Mouse (Mus musculus) CH12.LX (cell line): Measurements from ENCODE around the gene Gna12. TPM values are rescaled to one million over a fixed set of nuclear protein-coding genes. Genes with fewer than 3 reads are reported as not detected.

ENCODE experiments used
- DNase-seq: peaks from one replicate; pipeline ENCODE4 v3.0.0-alpha.2; 2013; ENCODE audit errors: extremely low read depth
- H3K27ac ChIP-seq: 2 replicates; pipeline ENCODE4 v1.5.1; 2012; ENCODE audit warnings: low read depth, mild to moderate bottlenecking, control low read depth, moderate library complexity; ENCODE audit not compliant: insufficient read depth
- H3K27me3 ChIP-seq: replicated peaks from 2 replicates; pipeline ENCODE3; 2012; ENCODE audit warnings: inconsistent platforms
- H3K36me3 ChIP-seq, 2 experiments: replicated peaks in 1 of 2; 2 replicates each; pipeline versions ENCODE3 to v1.6.1; 2012; ENCODE audit warnings: inconsistent platforms in 1 of 2, low read length in 1 of 2, mild to moderate bottlenecking in 1 of 2, mixed read lengths in 1 of 2, moderate library complexity in 1 of 2; ENCODE audit not compliant: control insufficient read depth in 1 of 2, insufficient read depth in 1 of 2
- H3K4me1 ChIP-seq, 2 experiments: 2 replicates each; pipeline ENCODE4 v1.6.1; 2012; ENCODE audit warnings: inconsistent platforms in 1 of 2, moderate library complexity in 1 of 2; ENCODE audit not compliant: insufficient read depth in 2 of 2, control insufficient read depth in 1 of 2
- H3K4me2 ChIP-seq: 2 replicates; pipeline ENCODE4 v1.6.1; 2012; ENCODE audit warnings: low read depth, mild to moderate bottlenecking, control low read depth; ENCODE audit not compliant: poor library complexity, insufficient read depth, severe bottlenecking
- H3K4me3 ChIP-seq, 3 experiments: fragments of 150-350 bp in 1 of 3; sonication (generic) in 1 of 3; replicated peaks in 1 of 3; 2 replicates each; pipeline versions ENCODE3 to v1.5.1; 2011 to 2012; ENCODE audit warnings: low read depth in 2 of 3, low read length in 2 of 3, mild to moderate bottlenecking in 2 of 3, moderate library complexity in 2 of 3, control low read depth in 1 of 3, improper control_type of control experiment in 1 of 3, inconsistent platforms in 1 of 3, mixed read lengths in 1 of 3; ENCODE audit not compliant: poor library complexity in 1 of 3
- H3K79me2 ChIP-seq: replicated peaks from 2 replicates; pipeline ENCODE4 v1.6.1; 2012; ENCODE audit warnings: mild to moderate bottlenecking, moderate library complexity; ENCODE audit not compliant: control insufficient read depth, poor library complexity, insufficient read depth, severe bottlenecking; ENCODE audit errors: extremely low read depth
- H3K9ac ChIP-seq: 2 replicates; pipeline ENCODE4 v1.6.1; 2012; ENCODE audit warnings: low read depth, mild to moderate bottlenecking, control low read depth, moderate library complexity; ENCODE audit not compliant: insufficient read depth
- H3K9me3 ChIP-seq: replicated peaks from 2 replicates; pipeline ENCODE3; 2012; ENCODE audit warnings: low read length, inconsistent platforms, mixed read lengths
- BHLHE40 ChIP-seq: IDR thresholded peaks from 2 replicates; pipeline ENCODE4 v1.6.1; 2011; ENCODE audit warnings: mild to moderate bottlenecking, low read depth, low read length, improper control_type of control experiment
- CHD1 ChIP-seq: IDR thresholded peaks from 2 replicates; pipeline ENCODE4 v1.6.1; 2012; ENCODE audit warnings: low read depth, low read length, improper control_type of control experiment, inconsistent platforms
- E2F4 ChIP-seq: IDR thresholded peaks from 2 replicates; pipeline ENCODE4 v1.6.1; 2011; ENCODE audit warnings: low read depth, low read length, improper control_type of control experiment; ENCODE audit not compliant: insufficient replicate concordance
- EP300 ChIP-seq: IDR thresholded peaks from 2 replicates; pipeline ENCODE4 v1.6.1; 2011; ENCODE audit warnings: low read length, improper control_type of control experiment
- ETS1 ChIP-seq: conservative IDR thresholded peaks from 2 replicates; pipeline ENCODE4 v1.6.1; 2012; ENCODE audit warnings: low read depth, mild to moderate bottlenecking, inconsistent platforms, low read length, improper control_type of control experiment, moderate library complexity
- GABPA ChIP-seq: IDR thresholded peaks from 2 replicates; pipeline ENCODE4 v1.6.1; 2012; ENCODE audit warnings: low read depth, low read length, improper control_type of control experiment, inconsistent platforms; ENCODE audit not compliant: insufficient replicate concordance
- HCFC1 ChIP-seq: IDR thresholded peaks from 2 replicates; pipeline ENCODE4 v1.6.1; 2012; ENCODE audit warnings: low read depth, mild to moderate bottlenecking, inconsistent platforms, low read length, improper control_type of control experiment
- IRF4 ChIP-seq: IDR thresholded peaks from 2 replicates; pipeline ENCODE4 v1.6.1; 2014; ENCODE audit warnings: low read depth, mild to moderate bottlenecking, inconsistent platforms, low read length, improper control_type of control experiment
- JUND ChIP-seq: conservative IDR thresholded peaks from 2 replicates; pipeline ENCODE4 v1.6.1; 2011; ENCODE audit warnings: low read depth, low read length, improper control_type of control experiment
- KAT2A ChIP-seq: IDR thresholded peaks from 2 replicates; pipeline ENCODE4 v1.6.1; 2012; ENCODE audit warnings: low read length, improper control_type of control experiment, inconsistent platforms; ENCODE audit not compliant: insufficient replicate concordance
- MAX ChIP-seq: IDR thresholded peaks from 2 replicates; pipeline ENCODE4 v1.6.1; 2011; ENCODE audit warnings: low read length, improper control_type of control experiment
- MAZ ChIP-seq: IDR thresholded peaks from 2 replicates; pipeline ENCODE4 v1.6.1; 2012; ENCODE audit warnings: low read depth, mild to moderate bottlenecking, inconsistent platforms, low read length, improper control_type of control experiment, moderate library complexity
- MEF2A ChIP-seq: IDR thresholded peaks from 2 replicates; pipeline ENCODE4 v1.6.1; 2014; ENCODE audit warnings: low read depth, mild to moderate bottlenecking, inconsistent platforms, low read length, improper control_type of control experiment, borderline replicate concordance
- MYC ChIP-seq: IDR thresholded peaks from 2 replicates; pipeline ENCODE4 v1.6.1; 2011; ENCODE audit warnings: low read depth, mild to moderate bottlenecking, improper control_type of control experiment, low read length
- NELFE ChIP-seq: IDR thresholded peaks from 2 replicates; pipeline ENCODE4 v1.6.1; 2011; ENCODE audit warnings: low read depth, low read length, improper control_type of control experiment
- PAX5 ChIP-seq: IDR thresholded peaks from 2 replicates; pipeline ENCODE4 v1.6.1; 2012; ENCODE audit warnings: low read length, inconsistent platforms, mixed read lengths
- RCOR1 ChIP-seq: conservative IDR thresholded peaks from 2 replicates; pipeline ENCODE4 v1.6.1; 2012; ENCODE audit warnings: low read depth, mild to moderate bottlenecking, inconsistent platforms, low read length, improper control_type of control experiment
- SIN3A ChIP-seq: IDR thresholded peaks from 2 replicates; pipeline ENCODE4 v1.6.1; 2012; ENCODE audit warnings: low read length, improper control_type of control experiment, inconsistent platforms
- SMC3 ChIP-seq: IDR thresholded peaks from 2 replicates; pipeline ENCODE4 v1.6.1; 2011; ENCODE audit warnings: low read depth, low read length, improper control_type of control experiment
- USF1 ChIP-seq: IDR thresholded peaks from 2 replicates; pipeline ENCODE4 v1.6.1; 2014; ENCODE audit warnings: low read depth, mild to moderate bottlenecking, inconsistent platforms, low read length, improper control_type of control experiment
- USF2 ChIP-seq: conservative IDR thresholded peaks from 2 replicates; pipeline ENCODE4 v1.6.1; 2011; ENCODE audit warnings: low read depth, low read length, improper control_type of control experiment
- ZMIZ1 ChIP-seq: IDR thresholded peaks from 2 replicates; pipeline ENCODE4 v1.6.1; 2012; ENCODE audit warnings: low read depth, mild to moderate bottlenecking, inconsistent platforms, low read length, improper control_type of control experiment
- ZNF384 ChIP-seq: IDR thresholded peaks from 2 replicates; pipeline ENCODE4 v1.6.1; 2012; ENCODE audit warnings: low read depth, low read length, improper control_type of control experiment, inconsistent platforms
- dilution Hi-C: fragments of 300-500 bp; cut with MboI; formaldehyde crosslinking; loops from 2 replicates; pipeline ENCODE4 v1.14.3; 2020; ENCODE audit warnings: low sequenced_read_pairs; ENCODE audit not compliant: extremely low pct_unique_long_range_greater_than_20kb, extremely low pct_ligation_motif_present
- in situ Hi-C: fragments of 300-500 bp; cut with MboI; formaldehyde crosslinking; loops from 3 replicates; pipeline ENCODE4 v1.14.3; 2019; ENCODE audit warnings: low sequenced_read_pairs, low pct_ligation_motif_present, low pct_unique_long_range_greater_than_20kb, mixed read lengths
- polyA plus RNA-seq: library from polyadenylated mRNA; unstranded; fragments of >175 nt; gene quantifications from 2 replicates; pipeline ENCODE4 v1.2.1, GENCODE M21; 2012; ENCODE audit warnings: low read depth; ENCODE audit not compliant: insufficient read length
- total RNA-seq, 2 experiments: library from RNA; depleted of rRNA; stranded (reverse); fragments of 300-350 nt in 1 of 2; fragments of >200 nt in 1 of 2; gene quantifications; 2 replicates each; pipeline ENCODE4 v1.2.3; 2012 to 2014

Gna12 gene
- total and polyA plus RNA-seq, 3 experiments, result 11.5 to 15.8 (median 15.4) TPM

DNA sequence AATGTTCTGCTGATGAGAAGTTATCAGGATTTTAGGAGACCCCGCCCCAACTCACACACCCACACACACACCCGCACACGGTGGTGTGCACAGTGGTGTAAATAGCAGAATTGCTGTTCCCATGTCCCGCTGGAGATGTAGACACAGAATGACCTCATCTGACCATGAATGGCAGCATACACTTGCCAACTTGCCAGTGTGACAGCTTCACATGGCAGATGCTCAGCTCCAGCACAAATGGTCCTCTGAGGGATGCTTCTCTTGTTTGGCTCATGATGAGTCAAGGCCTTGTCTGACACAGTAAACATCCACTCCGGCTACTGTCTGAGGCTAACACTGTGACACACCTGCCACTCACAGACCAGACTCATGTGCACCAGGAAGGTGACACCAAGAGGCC, 61.9 kb downstream of the Gna12 start:
- no peak overlapping the region for H3K9ac ChIP-seq
- no peaks in the 10 kb centered on the region for H3K27me3 ChIP-seq
- no peaks in the 10 kb centered on the region for H3K9me3 ChIP-seq
- H3K27ac ChIP-seq, result no peak overlapping the region
- DNase-seq, result no peak
- no peak overlapping the region for H3K4me3 ChIP-seq
- no peaks in the 10 kb centered on the region for H3K79me2 ChIP-seq
- peaks cover 0 to 17% of the 10 kb centered on the region in 2 experiments for H3K36me3 ChIP-seq
- in situ Hi-C loops (no loop called here), dilution Hi-C loops (no loop called here)
- H3K4me1 ChIP-seq, result peaks cover 6 to 73% of the 10 kb centered on the region in 2 experiments; a peak in 3 of 4 replicates
- TF ChIP-seq SMC3 (no peak), USF2 (no peak), IRF4 (no peak), HCFC1 (no peak), EP300 (no peak), BHLHE40 (no peak)
- no peak overlapping the region for H3K4me2 ChIP-seq

DNA sequence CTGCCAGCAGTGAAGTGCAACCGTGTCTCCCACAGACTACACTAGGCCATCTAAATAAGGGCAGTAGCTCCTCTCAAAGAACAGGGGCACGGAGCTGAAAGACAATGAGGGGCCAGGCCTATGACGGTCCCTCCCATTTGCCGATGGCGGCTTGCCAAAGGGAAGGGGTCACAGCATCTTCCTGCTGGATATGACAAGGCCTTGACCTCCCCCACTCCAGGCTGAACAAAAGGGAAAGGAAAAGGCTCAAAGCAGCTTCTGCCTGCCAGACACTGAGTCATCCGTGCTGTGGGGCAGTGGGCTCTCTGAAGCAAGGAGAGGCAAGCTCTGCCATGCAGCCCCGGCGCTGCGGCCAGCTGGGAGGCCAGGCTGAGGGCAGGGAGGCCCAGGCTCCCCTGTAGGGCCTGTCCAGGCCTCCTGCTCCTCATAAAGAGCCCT, 62.5 kb downstream of the Gna12 start:
- no peak for TF ChIP-seq MEF2A
- no peak for TF ChIP-seq ZMIZ1
- no peak for TF ChIP-seq SIN3A
- TF ChIP-seq GABPA, result no peak
- TF ChIP-seq KAT2A, result no peak
- no peak for TF ChIP-seq MAX
- TF ChIP-seq, all 38 proteins: peak for 0
- in situ Hi-C loops (no loop called here), dilution Hi-C loops (no loop called here)
- H3K4me2 ChIP-seq, result no peak overlapping the region
- no peak overlapping the region for H3K9ac ChIP-seq
- H3K4me3 ChIP-seq, result no peak overlapping the region
- peaks cover 7 to 74% of the 10 kb centered on the region in 2 experiments; a peak in 3 of 4 replicates for H3K4me1 ChIP-seq
- no peaks in the 10 kb centered on the region for H3K9me3 ChIP-seq
- no peaks in the 10 kb centered on the region for H3K79me2 ChIP-seq
- peaks cover 0 to 15% of the 10 kb centered on the region in 2 experiments for H3K36me3 ChIP-seq
- no peaks in the 10 kb centered on the region for H3K27me3 ChIP-seq
- no peak overlapping the region for H3K27ac ChIP-seq
- DNase-seq, result no peak

DNA sequence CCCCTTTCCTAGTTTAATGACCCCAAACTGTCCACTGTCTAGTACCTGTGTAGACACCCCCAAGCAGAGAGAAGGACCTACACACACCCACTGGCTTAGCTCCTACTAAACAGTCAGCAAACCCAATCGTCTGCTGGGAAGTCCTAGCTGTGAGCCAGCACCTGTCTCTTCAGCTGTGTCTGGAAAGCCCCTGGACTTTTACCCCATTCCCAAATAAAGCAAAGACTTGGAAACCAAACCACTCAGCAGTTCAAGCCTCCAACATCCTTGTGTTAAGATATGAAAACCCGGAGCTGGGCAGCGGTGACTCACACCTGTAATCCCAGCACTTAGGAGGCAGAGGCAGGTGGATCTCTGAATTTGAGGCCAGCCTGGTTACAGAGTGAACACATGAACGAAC, 63.7 kb downstream of the Gna12 start:
- Histone ChIP-seq H3K9ac (no peak overlapping the region), H3K79me2 (no peaks in the 10 kb centered on the region), H3K4me1 (peaks cover 7 to 70% of the 10 kb centered on the region in 2 experiments; a peak in 3 of 4 replicates), H3K9me3 (no peaks in the 10 kb centered on the region), H3K4me2 (no peak overlapping the region), H3K4me3 (no peak overlapping the region), H3K36me3 (peaks cover 0 to 27% of the 10 kb centered on the region in 2 experiments), H3K27ac (no peak overlapping the region), H3K27me3 (no peaks in the 10 kb centered on the region)
- in situ Hi-C loops, result no loop called here
- no peak for DNase-seq
- dilution Hi-C loops, result no loop called here
- TF ChIP-seq MYC (no peak), NELFE (no peak), E2F4 (no peak), USF1 (no peak), RCOR1 (no peak), CHD1 (no peak), PAX5 (no peak), MAZ (no peak), MAX (no peak), JUND (no peak), ETS1 (no peak), ZNF384 (no peak)
